Mouse (Mus musculus): ENCODE measurements around the gene Slc2a3. TPM values are rescaled to one million over a fixed set of nuclear protein-coding genes. Genes with fewer than 3 reads are reported as not detected.
A peak's percentile ranks its signal among the peaks of the same experiment; 100 is the strongest.
"Not testable (repeated sequence)": the region's sequence is repeated elsewhere in the genome, so short reads cannot be mapped to it uniquely, and the experiment has no call there.

The Slc2a3 gene
- polyA plus RNA-seq, 1 experiment from 2014 or later, result 10.5 TPM

DNA sequence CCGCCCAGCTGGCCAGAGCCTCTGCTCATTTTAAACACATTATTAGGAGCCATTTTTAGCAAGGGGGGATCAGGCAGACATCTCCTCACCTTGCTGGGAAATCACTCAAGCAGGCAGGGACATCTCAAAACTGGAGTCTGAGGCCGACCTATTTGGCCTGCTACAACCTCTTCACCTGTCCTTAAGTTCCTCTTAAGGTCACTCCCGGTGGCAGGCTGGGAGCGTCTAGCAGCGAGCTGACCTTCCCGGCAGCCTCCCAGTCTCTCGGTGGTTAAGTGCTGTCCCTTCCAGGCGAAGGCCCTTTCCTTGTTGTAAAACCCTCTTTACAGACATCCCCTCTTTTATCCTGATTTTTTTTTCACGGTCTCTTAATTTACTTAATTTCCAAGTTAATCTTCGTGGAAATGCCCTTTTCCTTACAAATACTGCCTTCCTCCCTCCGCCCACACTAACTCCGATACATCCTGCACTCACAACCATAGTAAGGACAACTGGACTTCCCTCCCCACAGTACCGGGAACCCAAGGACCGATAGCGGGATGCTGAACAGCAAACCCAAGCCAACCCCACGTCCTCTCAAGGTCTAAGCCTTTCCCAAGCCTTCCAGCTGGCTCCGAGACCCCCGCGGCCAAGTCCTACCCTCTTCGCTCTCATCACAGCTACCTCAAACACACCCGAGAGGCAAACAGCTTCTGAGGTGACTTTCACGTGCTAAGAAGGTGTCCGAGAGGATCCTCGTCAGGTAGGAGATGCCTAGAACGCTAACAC, 59.8 kb downstream of the Slc2a3 start:
- H3K9ac ChIP-seq (ENCODE audit: low read length), result peak overlapping the region; percentile 68
- H3K4me2 ChIP-seq (ENCODE audit: low read depth, low read length), result peak overlapping the region; percentile 83
- peaks cover 13% of the 10 kb centered on the region; the same call in 1 of the 2 replicates for H3K4me1 ChIP-seq (ENCODE audit: control insufficient read depth, insufficient read depth, low read length)
- H3K27me3 ChIP-seq (ENCODE audit: control insufficient read depth, insufficient read depth, low read length), result peaks cover 10% of the 10 kb centered on the region
- H3K4me3 ChIP-seq (ENCODE audit: low read length), result peak overlapping the region; percentile 66
- H3K27ac ChIP-seq (ENCODE audit: low read length), result no peak overlapping the region
- ATAC-seq (replicated peaks; ENCODE audit: extremely low read depth, insufficient read depth, low FRiP score), result peak; percentile 28; the same call in 1 of the 2 replicates
- H3K36me3 ChIP-seq (ENCODE audit: control insufficient read depth, insufficient read depth), result no peaks in the 10 kb centered on the region
- 4% methylated on average over 25 of the region's 25 CpGs for whole genome bisulfite sequencing
- H3K9me3 ChIP-seq (replicated peaks; ENCODE audit: control insufficient read depth, low read length), result no peaks in the 10 kb centered on the region

DNA sequence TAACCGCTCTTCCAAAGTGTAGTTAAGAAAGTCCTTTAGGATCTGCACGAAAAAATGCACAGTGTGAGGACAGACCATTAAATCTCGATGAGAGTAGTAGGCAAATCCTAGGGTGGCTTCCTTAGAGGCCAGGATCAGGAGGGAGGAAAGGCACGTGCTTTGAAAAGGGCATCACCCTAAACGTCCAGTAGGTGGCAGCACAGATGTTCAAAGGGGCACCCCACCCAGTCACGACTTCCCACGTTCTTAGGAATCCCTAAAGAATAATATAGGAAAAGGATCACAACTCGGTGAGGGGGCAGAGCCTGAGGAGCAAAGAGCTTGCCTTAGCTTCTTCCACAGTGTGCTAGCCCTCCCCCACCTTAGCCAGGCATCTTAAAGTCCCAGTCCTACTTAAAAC, 61.5 kb downstream of the Slc2a3 start:
- Histone ChIP-seq H3K36me3 (ENCODE audit: control insufficient read depth, insufficient read depth) (no peaks in the 10 kb centered on the region), H3K4me2 (ENCODE audit: low read depth, low read length) (peak overlapping the region; percentile 36; the same call in 1 of the 2 replicates), H3K4me3 (ENCODE audit: low read length) (no peak overlapping the region), H3K9ac (ENCODE audit: low read length) (no peak overlapping the region), H3K27ac (ENCODE audit: low read length) (no peak overlapping the region), H3K4me1 (ENCODE audit: control insufficient read depth, insufficient read depth, low read length) (peaks cover 13% of the 10 kb centered on the region; the same call in 1 of the 2 replicates), H3K9me3 (replicated peaks; ENCODE audit: control insufficient read depth, low read length) (no peaks in the 10 kb centered on the region), H3K27me3 (ENCODE audit: control insufficient read depth, insufficient read depth, low read length) (peaks cover 10% of the 10 kb centered on the region)
- peak; percentile 53; the same call in 1 of the 2 replicates for ATAC-seq (replicated peaks; ENCODE audit: extremely low read depth, insufficient read depth, low FRiP score)
- WGBS, result 13% methylated on average over 8 of the region's 8 CpGs

DNA sequence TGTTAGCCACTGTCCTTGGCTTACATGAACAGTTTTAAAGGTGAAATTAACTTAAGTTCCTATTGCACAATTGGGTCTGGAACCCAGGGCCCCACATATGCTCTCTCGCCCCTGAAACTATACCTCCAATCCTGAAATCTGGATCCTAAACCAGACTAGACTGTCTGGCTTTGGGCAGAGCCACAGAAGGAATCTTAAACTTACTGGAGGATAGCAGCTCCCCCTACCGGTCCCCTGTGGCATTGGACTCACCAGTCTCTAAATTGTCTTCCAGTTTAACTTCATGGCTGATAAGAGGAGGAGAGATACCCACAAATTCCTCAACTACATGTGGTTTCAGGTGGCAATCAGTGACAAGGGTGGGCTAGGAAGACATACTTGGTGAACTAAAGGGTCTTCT, 81.5 kb downstream of the Slc2a3 start:
- no peak overlapping the region for H3K27ac ChIP-seq (ENCODE audit: low read length)
- no peak overlapping the region for H3K9ac ChIP-seq (ENCODE audit: low read length)
- no peak overlapping the region for H3K4me3 ChIP-seq (ENCODE audit: low read length)
- H3K27me3 ChIP-seq (ENCODE audit: control insufficient read depth, insufficient read depth, low read length), result no peaks in the 10 kb centered on the region
- ATAC-seq (replicated peaks; ENCODE audit: extremely low read depth, insufficient read depth, low FRiP score), result no peak
- H3K4me1 ChIP-seq (ENCODE audit: control insufficient read depth, insufficient read depth, low read length), result no peaks in the 10 kb centered on the region
- H3K36me3 ChIP-seq (ENCODE audit: control insufficient read depth, insufficient read depth), result no peaks in the 10 kb centered on the region
- no peaks in the 10 kb centered on the region for H3K9me3 ChIP-seq (replicated peaks; ENCODE audit: control insufficient read depth, low read length)
- no peak overlapping the region for H3K4me2 ChIP-seq (ENCODE audit: low read depth, low read length)
- 16% methylated on average over 2 of the region's 2 CpGs for WGBS

DNA sequence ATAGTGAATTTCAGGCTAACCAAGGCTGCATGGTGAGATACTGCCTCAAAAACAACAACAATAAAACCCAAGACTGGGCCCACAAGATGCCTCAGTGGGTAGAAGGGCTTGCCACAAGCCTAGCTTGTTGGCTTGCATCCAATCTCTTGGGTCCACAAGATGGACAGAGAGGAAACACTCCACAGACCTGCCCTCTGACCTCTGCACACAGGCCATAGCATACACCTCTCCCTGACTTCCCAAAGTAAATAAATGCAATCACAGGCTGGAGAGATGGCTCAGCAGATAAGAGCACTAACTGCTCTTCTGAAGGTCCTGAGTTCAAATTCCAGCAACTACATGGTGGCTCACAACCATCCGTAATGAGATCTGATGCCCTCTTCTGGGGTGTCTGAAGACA, 83.2 kb downstream of the Slc2a3 start:
- not testable (repeated sequence) for H3K9ac ChIP-seq (ENCODE audit: low read length); H3K4me3 ChIP-seq (ENCODE audit: low read length); H3K36me3 ChIP-seq (ENCODE audit: control insufficient read depth, insufficient read depth); H3K4me2 ChIP-seq (ENCODE audit: low read depth, low read length); ATAC-seq (replicated peaks; ENCODE audit: extremely low read depth, insufficient read depth, low FRiP score); H3K27me3 ChIP-seq (ENCODE audit: control insufficient read depth, insufficient read depth, low read length); H3K27ac ChIP-seq (ENCODE audit: low read length); H3K4me1 ChIP-seq (ENCODE audit: control insufficient read depth, insufficient read depth, low read length); H3K9me3 ChIP-seq (replicated peaks; ENCODE audit: control insufficient read depth, low read length)
- WGBS, result 73% methylated on average over 1 of the region's 1 CpGs

DNA sequence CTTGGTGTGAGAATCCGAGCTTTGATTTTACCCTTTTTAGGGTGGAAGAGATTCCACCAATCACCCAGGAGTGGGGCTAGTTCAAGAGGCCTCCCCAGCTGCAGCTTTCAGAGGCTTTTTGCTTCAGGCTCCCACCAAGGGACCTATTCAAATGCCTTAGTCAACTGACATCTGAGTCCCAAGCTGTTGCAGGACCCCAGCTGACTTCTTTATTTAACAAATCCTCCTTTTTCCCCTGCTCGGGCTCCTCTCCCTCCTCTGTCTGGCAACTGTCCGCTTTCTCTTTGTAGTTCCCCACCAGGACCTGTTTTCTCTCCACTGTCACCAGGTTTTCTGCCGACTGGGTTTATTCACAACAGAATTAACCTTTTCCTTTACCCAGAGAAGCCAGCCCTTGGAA, 85.6 kb downstream of the Slc2a3 start:
- H3K9ac ChIP-seq (ENCODE audit: low read length), result no peak overlapping the region
- no peaks in the 10 kb centered on the region for H3K27me3 ChIP-seq (ENCODE audit: control insufficient read depth, insufficient read depth, low read length)
- no peak overlapping the region for H3K4me3 ChIP-seq (ENCODE audit: low read length)
- 13% methylated on average over 4 of the region's 4 CpGs for WGBS
- H3K27ac ChIP-seq (ENCODE audit: low read length), result no peak overlapping the region
- H3K4me2 ChIP-seq (ENCODE audit: low read depth, low read length), result no peak overlapping the region
- H3K9me3 ChIP-seq (replicated peaks; ENCODE audit: control insufficient read depth, low read length), result no peaks in the 10 kb centered on the region
- no peaks in the 10 kb centered on the region for H3K36me3 ChIP-seq (ENCODE audit: control insufficient read depth, insufficient read depth)
- no peaks in the 10 kb centered on the region for H3K4me1 ChIP-seq (ENCODE audit: control insufficient read depth, insufficient read depth, low read length)
- ATAC-seq (replicated peaks; ENCODE audit: extremely low read depth, insufficient read depth, low FRiP score), result no peak

DNA sequence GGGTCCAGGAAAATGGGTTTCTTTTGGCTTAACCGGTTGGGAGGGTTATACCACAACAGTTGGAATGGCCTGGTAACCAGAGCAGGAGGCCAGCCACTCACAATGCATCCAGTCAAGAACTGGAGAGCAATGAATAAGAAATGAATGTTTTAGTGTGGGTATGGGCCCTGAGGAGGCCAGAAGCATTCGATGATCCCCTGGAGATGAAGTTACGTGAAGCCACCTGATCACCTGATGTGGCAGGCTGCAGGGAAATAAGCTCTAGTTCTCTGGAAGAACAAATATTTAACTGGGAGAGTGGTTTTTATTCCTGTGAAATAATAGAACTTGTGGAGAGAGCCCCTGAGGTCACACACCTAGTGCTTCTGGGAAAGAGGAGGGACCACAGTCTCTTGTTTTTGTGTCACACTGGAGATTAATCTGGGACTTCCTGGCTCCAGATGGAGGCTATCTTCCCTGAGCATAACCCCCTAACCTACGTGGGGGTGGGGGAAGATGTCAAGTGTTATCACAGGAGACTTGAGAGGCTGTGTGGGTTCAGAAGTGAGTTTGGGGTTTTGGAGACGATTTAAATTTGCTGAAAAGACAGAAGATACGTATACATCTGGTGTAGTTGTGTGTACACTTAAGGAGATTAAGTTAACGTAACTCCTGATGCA, 86.6 kb downstream of the Slc2a3 start:
- H3K4me1 ChIP-seq (ENCODE audit: control insufficient read depth, insufficient read depth, low read length), result no peaks in the 10 kb centered on the region
- ATAC-seq (replicated peaks; ENCODE audit: extremely low read depth, insufficient read depth, low FRiP score), result no peak
- H3K9me3 ChIP-seq (replicated peaks; ENCODE audit: control insufficient read depth, low read length), result no peaks in the 10 kb centered on the region
- 55% methylated on average over 7 of the region's 7 CpGs for WGBS
- no peaks in the 10 kb centered on the region for H3K27me3 ChIP-seq (ENCODE audit: control insufficient read depth, insufficient read depth, low read length)
- H3K36me3 ChIP-seq (ENCODE audit: control insufficient read depth, insufficient read depth), result no peaks in the 10 kb centered on the region
- no peak overlapping the region for H3K9ac ChIP-seq (ENCODE audit: low read length)
- no peak overlapping the region for H3K4me3 ChIP-seq (ENCODE audit: low read length)
- no peak overlapping the region for H3K4me2 ChIP-seq (ENCODE audit: low read depth, low read length)
- H3K27ac ChIP-seq (ENCODE audit: low read length), result no peak overlapping the region

DNA sequence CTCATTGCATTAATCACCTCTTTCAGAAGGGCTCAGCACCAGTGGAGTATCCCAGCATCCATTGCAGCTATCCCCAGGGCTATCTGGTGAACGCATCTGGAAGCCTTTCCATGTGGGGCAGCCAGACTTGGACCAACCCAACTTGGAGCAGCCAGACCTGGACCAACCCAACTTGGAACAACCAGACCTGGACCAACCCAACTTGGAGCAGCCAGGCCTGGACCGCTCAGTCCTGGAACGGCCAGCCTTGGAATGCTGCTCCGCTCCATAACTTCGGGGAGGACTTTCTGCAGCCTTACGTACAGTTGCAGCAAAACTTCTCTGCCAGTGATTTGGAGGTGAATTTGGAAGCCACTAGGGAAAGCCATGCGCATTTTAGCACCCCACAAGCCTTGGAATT, 88.3 kb downstream of the Slc2a3 start:
- H3K27ac ChIP-seq (ENCODE audit: low read length); H3K36me3 ChIP-seq (ENCODE audit: control insufficient read depth, insufficient read depth); ATAC-seq (replicated peaks; ENCODE audit: extremely low read depth, insufficient read depth, low FRiP score); H3K27me3 ChIP-seq (ENCODE audit: control insufficient read depth, insufficient read depth, low read length); H3K9me3 ChIP-seq (replicated peaks; ENCODE audit: control insufficient read depth, low read length); H3K4me1 ChIP-seq (ENCODE audit: control insufficient read depth, insufficient read depth, low read length); H3K4me3 ChIP-seq (ENCODE audit: low read length); H3K9ac ChIP-seq (ENCODE audit: low read length); H3K4me2 ChIP-seq (ENCODE audit: low read depth, low read length): not testable (repeated sequence)
- 94% methylated on average over 7 of the region's 7 CpGs for WGBS

DNA sequence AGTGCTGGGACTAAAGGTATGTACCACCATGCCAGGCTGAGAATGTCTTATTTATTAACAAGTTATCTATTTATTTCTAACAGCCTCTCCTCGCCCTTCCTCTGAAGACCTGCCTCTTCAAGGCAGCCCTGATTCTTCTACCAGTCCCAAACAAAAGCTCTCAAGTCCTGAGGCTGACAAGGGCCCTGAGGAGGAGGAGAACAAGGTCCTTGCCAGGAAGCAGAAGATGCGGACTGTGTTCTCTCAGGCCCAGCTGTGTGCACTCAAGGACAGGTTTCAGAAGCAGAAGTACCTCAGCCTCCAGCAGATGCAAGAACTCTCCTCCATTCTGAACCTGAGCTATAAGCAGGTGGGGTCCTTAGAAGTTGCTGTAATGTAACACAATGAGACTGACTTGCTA, 90.0 kb downstream of the Slc2a3 start:
- H3K9me3 ChIP-seq (replicated peaks; ENCODE audit: control insufficient read depth, low read length), result no peaks in the 10 kb centered on the region
- no peak for ATAC-seq (replicated peaks; ENCODE audit: extremely low read depth, insufficient read depth, low FRiP score)
- H3K4me3 ChIP-seq (ENCODE audit: low read length), result no peak overlapping the region
- peaks cover 3% of the 10 kb centered on the region; the same call in 1 of the 2 replicates for H3K27me3 ChIP-seq (ENCODE audit: control insufficient read depth, insufficient read depth, low read length)
- no peaks in the 10 kb centered on the region for H3K36me3 ChIP-seq (ENCODE audit: control insufficient read depth, insufficient read depth)
- H3K4me1 ChIP-seq (ENCODE audit: control insufficient read depth, insufficient read depth, low read length), result no peaks in the 10 kb centered on the region
- no peak overlapping the region for H3K27ac ChIP-seq (ENCODE audit: low read length)
- H3K4me2 ChIP-seq (ENCODE audit: low read depth, low read length), result no peak overlapping the region
- H3K9ac ChIP-seq (ENCODE audit: low read length), result no peak overlapping the region
- 79% methylated on average over 2 of the region's 2 CpGs for WGBS

DNA sequence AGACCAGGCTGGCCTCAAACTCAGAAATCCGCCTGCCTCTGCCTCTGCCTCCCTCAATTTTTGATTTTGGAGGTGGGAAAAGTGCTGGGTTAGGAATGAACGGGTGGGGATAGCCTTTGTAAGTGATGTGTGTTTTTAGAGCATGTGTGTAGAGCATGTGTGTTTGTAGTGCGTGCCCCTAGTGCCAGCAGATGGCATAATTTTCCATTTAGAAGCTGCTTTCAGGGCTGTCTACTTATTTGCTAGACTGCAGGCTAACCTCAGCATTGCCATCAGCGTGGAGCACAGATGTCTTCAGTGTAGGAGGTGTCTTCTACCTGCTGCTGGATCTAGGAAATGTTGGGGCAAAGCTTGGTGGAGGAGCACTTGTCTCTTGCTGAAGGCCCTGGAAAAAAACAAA, 92.6 kb downstream of the Slc2a3 start:
- ATAC-seq (replicated peaks; ENCODE audit: extremely low read depth, insufficient read depth, low FRiP score), result no peak
- 65% methylated on average over 4 of the region's 4 CpGs for WGBS
- no peak overlapping the region for H3K4me3 ChIP-seq (ENCODE audit: low read length)
- peaks cover 3% of the 10 kb centered on the region; the same call in 1 of the 2 replicates for H3K27me3 ChIP-seq (ENCODE audit: control insufficient read depth, insufficient read depth, low read length)
- no peaks in the 10 kb centered on the region for H3K36me3 ChIP-seq (ENCODE audit: control insufficient read depth, insufficient read depth)
- H3K27ac ChIP-seq (ENCODE audit: low read length), result no peak overlapping the region
- H3K9ac ChIP-seq (ENCODE audit: low read length), result no peak overlapping the region
- no peaks in the 10 kb centered on the region for H3K9me3 ChIP-seq (replicated peaks; ENCODE audit: control insufficient read depth, low read length)
- H3K4me1 ChIP-seq (ENCODE audit: control insufficient read depth, insufficient read depth, low read length), result peaks cover 3% of the 10 kb centered on the region; the same call in 1 of the 2 replicates
- no peak overlapping the region for H3K4me2 ChIP-seq (ENCODE audit: low read depth, low read length)
